Mouse (Mus musculus): ENCODE measurements around the gene Gpatch2l.
A peak's percentile ranks its signal among the peaks of the same experiment; 100 is the strongest.

The Gpatch2l gene

DNA sequence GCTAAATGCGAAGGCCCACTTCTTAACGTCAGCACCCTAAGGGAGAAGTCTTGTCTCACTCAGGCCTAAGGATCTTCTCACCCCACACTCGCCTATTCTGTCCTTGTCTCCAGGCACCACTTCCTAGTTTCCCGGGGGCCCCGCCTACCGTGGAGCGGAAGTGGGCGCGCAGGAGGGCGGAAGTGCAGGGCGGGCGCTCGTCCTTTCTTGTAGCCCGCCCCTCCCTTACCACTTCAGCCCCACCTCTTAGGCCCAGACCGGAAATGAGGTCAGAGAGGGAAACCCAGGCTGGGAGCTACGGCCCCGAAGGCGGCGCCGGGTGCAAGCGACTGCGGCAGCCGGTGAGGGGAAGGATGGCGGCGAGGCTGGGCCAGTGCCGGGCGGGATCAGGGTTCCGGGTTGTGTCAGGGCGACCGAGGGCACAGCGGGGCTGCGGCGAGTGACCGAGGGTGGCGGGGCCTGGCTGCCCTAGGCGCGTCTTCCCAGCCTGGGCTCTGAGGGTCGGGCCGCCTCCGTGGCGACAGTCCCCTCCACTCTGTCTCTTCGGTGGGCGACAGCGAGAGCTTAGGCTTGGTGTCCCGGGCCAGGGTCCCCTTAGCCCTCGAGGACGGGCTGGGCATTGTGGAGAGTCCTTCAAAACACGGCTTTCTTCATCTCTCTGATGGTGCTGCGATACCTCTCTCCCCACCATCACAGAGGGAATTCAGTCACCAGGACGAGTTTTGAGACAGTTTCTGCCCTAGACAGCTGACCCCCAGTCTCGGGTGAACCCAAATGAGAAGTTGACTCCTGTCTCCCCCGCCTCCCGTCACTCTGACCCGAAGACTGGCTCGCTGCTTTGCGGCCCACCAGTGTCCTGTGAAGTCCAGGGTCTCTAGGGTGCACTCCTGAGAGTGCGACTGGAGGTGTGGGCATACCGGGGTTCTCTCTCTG, at the start of gene Gpatch2l:
Gene Gpatch2l (plus strand): TSS at position 255 of the 933 bp plus-strand sequence.
- DNase-seq: peak; percentile 99

DNA sequence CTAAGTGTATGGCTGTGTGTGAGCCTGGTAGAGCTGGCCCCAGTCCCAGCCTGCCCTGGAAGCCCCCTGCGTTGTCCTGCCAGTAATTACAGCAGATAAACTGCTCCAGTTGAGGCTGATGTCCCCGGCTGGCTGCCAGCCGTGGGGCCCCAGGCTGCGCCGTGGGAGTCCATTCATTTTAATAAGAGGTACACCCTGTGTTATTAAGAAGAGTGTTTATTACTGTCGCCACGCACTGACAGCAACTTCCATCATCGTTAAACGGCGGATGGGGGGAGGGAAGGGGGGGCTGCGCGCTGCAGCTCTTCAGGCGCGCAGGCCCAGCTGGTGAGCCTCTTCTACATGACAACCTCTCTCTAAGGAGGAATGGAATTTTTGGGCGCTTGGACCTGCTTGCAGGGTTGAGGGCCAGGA, 49.6 kb upstream of the Gpatch2l start:
- DNase-seq: no peak

DNA sequence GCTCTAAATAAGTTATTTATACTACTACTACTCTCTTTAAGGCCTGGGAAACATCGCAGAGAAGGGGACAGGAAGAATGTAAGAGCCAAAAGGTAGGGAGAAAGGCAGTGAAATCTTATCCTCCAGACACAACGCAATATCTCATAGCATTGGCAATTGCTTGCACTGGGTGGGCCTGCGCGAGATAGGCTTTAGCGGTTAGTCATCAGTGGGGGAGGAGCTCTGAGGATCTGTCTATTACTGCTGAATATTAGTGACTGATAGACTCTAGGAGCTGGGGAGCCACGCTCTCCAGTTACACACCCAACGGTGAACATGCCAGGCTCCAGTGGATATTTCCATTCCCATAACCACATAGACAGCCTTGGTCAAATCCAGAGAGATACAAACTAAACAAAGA, 44.7 kb upstream of the Gpatch2l start:
- DNase-seq: no peak

DNA sequence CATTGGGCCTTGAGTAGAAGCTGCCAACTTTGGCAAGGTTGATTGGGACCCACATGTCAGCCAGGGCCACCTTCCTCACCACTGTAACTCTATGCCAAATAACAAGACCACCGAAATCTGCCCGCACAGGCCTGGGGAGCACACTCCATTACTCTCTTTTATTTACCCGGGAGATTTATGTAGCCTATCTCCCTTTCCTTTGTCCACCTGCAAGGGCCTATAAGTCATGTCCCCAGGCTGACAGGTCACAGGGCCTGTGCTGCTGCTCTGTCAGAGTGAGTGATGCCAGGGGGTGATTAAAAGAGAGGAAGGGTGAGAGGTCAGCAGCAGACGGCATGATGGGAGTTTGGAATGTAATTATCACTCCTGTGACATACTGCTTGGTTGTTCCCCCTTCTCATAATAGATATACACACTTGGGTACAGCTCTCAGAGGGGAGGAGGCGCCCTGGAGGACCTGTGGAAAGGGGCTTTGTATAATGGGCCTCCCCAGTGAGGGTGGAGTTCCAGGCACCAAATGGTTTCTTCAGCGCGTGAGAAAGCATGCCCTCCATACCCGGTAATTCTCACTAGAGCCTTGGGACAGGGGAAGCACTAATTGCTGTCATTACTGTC, 38.1 kb upstream of the Gpatch2l start:
- peak; percentile 52 for DNase-seq

DNA sequence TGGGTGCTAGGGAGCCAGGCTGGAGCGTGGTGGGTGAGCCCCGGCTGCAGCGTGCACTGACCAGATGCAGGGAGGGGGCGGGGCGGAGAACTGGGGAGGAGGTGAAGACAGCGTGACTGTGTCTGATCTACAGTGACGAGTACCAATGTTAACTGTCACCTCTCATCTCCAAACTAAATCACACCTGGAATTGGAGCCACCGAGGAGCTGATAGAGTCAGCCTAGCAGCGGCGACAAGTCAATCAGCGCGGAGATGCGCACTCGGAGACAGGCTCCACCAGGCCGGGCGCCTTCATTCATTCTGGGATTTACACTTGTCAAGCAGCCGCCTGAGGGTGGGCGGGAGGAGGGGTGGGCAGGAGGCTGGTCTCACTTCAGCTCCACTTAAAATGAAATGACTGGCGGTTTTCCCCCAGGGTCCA, 30.5 kb upstream of the Gpatch2l start:
- DNase-seq: peak; percentile 32

DNA sequence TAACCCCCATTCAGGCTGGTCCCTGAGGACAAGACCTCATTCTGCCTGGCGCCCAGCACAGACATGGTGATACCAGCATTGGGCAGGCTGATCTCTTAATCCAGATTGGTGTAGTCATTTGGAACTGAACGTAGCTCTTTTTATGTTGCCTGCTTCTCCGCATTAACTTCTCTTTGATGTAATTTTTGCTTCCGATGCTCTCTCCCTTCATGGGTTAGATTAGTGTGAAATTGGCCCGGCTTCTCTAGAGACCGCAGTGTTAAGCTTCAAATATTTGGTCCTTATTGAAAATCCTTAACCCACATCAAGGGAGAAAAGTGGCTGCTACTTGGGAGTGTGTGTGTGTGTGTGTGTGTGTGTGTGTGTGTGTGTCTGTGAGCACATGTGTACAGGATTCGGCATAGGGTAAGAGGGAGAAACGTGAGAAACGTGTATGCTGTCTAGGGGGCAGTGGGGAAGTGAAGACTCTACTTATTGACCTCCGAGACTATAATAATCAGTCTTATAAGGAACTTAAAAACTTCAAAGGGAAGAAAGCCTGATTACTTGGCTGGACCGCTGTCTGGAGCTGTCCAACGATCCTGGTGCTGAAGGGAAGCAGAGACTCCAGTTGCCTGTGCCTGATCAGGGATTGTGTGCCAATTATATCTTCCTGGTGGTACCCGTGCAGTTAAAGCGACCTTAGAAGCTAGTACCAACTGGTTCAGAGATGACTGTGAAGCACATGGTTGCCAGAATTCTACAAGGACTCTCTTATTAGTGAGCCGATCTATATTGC, 28.8 kb upstream of the Gpatch2l start:
- peak; percentile 82 for DNase-seq

DNA sequence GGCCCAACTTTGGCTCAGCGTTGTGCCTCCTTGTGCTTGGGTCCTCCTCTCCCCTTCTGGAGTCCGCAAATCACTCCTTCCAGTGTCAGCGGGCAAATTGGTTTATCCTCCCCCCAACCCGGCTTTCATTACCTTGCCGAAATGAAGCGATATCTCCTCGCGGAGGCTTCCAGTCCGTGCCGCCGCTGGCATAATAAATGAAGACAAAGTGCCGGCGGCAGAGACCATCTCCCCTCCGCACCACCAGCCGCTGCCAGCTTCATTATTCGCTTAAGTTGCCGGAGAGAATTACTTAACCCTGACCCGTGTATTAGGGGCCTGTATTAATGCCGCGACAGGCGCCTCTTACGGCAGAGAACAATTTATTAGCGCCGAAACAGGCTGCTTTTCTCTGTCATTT, 27.5 kb upstream of the Gpatch2l start:
- peak; percentile 45 for DNase-seq

DNA sequence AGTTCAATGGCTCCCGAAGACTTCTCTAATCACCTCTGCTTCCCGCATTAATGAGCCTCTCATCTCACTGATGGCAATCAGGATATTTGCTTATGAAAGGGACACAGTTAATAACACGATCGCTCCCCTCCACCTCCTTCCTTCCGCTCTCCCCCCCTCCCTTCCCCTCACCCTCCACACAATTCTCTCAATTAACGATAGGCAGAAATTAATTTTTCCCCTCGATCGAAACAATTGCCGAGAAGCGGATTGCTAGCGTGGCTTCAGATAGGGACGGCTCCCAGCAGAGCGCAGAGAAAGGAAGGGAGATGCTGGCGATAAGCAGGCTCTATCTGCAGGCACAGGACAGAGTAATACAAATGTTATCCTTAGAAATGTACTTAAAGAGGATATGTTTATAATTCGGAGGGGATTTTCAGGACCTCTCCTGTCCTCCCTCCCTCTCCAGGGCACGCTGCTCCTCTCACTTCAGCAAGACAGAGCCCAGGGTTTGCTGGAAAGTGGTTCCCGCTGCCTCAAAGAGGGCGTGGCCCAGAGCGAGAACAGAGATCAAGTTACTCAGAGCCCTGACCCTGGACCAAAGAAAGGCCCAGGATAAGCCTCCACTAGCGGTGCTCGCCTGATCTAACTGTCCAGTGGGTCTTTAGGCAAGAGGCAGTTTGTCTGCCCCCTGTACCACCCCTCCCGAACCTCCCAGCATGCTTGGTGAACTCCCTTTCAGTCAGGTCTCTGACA, 24.8 kb upstream of the Gpatch2l start:
- peak; percentile 88 for DNase-seq

DNA sequence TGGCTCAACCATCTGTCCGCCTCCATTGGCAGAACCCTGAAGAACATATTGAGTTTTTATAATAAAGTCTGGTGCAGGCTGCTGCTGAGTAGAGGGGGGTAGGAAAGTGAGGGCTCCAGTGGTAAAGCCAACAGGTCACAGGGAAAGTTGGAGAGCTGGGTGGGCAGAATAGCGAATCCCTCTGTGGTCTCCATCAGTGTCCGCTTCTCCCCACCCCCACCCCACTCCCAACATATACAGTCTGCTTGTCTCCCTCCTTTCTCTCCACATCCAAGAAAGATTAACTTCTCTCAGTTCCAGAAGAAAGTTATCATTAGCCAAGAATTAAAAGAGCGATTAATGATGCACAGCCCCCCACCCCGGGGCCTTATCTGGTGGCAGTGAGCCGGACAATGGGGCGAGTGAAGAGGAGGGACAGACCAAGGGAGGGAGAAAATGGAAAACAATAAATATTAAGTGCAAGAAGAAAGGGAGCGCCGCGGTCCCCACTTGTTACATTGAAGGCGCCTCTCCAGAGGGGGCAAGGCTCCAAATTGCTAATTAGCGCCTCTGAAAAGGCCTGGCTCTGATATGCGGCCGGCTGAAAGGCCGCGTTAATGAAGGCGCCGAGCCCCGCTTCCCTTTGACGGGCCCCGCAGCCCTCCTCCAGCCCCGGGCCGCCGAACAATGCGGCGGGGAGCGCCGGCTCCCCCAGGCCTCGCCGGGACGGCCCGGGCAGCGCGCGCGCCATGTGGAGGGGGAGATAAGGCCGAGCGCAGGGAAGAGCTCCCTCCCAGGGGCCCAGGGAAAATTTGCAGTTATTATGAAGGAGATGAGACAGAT, 21.2 kb upstream of the Gpatch2l start:
- DNase-seq: peak; percentile 74

DNA sequence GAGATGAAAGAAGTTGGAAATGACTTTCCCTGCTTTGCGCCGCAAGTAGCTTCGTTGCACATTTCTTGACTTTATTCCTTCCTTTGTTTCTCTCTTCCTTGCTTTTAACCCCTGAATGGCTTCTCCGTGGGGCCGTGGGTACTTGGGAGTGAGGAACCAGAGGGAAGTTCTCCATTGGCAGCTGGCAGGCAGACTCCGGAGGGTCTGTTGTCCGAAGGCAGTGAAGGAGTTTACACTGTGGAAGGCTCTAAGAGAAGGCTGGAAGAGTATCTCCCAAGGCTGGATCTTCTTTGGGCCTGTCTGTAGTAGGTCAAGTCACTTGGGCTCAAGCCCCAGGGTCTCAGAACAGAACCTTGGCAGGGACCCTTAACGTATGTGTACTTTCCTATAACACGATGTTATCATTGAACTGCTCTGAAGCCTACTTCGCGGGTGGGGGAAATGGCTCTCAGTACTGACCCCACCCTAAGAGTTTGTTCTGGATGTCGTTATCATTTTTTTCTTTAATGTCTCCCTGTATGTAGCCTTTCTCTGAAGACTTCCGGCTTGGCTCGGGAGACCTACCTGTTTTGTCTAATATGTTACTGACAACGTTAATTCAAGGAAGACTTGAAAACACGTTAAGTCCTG, 20.5 kb upstream of the Gpatch2l start:
- DNase-seq: peak; percentile 30

DNA sequence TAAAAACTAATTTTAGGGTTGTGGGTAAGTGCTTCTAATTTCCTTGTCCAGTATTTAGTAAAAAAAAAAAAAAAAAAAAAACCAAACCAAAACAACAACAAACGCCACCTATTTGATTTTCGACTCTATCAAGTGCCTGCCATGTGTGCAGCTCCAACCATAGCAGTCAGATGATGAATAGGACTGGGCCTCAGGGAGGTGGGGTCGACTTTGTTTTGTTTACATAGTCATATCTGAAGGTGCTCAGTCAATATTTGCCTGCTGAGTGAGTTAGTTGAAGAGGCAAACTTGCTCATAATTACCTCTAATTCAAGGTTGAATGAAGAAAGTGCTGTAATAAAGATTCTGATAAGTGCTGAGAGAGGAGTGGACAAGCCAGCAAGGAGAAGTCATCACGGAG, 7.4 kb upstream of the Gpatch2l start:
- no peak for DNase-seq

DNA sequence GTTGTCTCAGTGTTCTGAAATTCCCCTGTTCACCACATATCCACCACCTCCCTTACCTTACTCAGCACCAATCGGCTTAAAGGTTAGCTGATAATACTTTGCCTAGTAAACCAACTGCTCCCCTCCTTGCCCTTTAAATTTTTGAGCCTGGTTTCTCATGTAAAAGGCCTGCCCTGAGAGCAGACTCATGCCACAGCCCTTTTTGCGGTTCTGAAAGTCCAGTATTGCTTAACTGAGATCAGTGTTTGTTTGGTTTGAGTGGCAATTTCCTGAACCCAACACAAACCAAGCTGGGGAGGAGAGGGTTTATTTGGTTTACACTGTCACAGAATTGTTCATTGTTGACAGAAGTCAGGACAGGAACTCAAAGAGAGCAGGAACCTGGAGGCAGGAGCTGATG, 2.9 kb upstream of the Gpatch2l start:
- no peak for DNase-seq

DNA sequence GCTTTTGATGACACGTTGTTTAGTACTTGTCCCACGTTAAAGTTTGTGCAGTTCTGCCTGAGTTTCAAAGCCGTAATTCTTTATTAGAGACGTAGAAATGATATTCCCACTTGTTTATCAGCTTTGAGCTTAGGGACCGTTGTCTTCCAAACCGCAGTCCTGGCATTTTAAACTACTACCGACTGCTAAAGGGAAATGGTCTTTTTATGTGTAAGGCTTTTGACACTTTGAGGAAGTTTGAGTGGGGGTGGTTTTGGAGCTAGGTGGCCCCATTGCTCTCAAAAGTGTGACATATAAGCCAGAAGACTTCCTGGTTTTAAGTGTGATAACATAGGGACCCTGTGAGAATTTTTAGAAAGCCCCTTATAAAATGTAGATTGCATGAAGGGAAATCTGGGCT, 905 bp downstream of the Gpatch2l start:
- DNase-seq: no peak

DNA sequence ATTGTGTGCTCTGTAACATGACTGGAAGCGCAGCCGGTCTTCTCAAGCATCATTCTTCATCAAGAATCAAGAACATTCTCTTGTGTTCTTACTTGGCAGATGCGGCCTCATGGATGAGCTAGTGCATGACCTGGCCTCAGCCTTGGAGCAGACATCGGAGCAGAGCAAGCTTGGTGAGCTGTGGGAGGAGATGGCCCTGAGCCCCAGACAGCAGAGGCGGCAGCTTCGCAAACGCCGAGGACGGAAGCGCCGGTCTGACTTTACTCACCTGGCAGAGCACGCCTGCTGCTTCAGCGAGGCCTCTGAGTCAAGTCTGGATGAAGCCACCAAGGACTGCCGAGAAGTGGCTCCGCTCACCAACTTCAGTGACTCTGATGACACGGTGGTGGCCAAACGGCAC, 2.3 kb downstream of the Gpatch2l start:
- DNase-seq: no peak

DNA sequence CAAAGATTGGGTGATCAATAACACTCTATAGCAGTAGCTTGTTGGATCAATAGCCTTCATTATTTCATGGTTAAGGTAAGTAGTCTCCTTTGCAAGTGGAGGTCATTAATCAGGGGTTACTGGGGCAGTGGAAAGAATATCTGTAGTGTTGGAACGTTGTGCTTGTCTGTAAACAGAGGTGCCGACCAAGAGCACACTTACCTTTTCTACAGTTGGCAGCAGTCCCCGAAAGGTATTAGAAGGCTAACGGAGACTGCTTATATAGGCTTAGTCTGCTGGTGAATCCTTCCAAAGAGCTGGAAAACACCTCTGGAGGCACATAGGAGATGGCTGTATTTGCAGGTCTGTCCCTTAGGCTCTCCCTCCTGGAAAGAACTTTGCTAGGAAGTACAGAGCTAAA, 8.5 kb downstream of the Gpatch2l start:
- DNase-seq: no peak

DNA sequence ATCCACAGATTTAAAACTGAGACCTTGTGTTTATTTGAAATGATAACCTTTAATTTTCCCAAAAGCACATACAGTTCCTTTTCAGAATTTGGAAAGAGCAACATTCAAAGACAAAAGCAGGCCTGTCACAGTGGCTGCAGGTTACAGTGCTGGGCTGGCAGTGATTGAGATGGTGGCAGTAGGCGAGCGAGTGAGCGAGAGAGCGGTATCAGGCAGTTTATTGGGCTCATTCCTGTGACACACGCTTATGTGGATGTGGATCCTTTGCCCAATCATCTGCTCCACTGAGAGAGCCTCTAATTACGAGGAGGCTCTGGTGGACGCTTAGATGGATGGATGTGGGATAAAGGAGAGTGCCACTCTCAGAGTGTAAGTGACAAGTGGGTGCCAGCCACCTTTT, 13.3 kb downstream of the Gpatch2l start:
- no peak for DNase-seq

DNA sequence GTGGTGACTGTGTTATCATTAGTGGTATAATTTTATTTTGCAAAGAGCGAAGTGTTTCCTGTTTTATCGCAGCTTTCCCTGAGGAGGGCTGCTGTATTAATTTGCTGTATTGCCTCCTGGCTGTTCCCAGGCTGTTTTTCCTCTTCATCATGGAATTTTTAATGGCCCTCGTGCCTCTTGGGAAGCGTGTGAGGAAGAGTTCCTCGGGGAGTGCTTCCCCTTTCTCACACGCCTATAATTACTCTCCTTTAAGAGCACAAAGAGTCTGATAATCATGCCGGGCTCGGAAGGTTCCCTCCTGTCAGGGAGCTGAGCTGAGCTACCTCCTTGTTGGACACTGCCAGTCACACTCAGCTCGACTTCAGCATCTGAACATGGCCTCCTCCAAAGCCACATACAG, 30.0 kb downstream of the Gpatch2l start:
- DNase-seq: no peak

DNA sequence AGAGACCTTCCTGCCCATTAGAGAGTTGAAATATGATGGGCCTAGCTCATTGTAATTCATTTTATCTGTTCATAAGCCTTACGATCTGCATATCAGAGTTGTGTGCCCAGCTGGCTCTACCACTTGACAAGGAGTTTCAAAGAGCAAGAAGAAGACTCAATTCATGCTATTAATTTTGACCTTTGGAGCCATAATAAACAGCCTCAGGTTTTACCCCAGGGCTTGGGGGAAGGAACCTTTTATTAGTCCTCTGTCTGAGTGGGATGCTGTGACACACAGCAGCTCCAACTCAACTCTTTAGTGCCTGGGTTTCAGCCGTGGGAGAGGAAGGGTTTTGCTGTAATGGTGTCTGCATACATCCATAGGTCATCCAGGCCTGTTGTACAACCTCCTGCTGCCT, 32.6 kb downstream of the Gpatch2l start:
- no peak for DNase-seq

DNA sequence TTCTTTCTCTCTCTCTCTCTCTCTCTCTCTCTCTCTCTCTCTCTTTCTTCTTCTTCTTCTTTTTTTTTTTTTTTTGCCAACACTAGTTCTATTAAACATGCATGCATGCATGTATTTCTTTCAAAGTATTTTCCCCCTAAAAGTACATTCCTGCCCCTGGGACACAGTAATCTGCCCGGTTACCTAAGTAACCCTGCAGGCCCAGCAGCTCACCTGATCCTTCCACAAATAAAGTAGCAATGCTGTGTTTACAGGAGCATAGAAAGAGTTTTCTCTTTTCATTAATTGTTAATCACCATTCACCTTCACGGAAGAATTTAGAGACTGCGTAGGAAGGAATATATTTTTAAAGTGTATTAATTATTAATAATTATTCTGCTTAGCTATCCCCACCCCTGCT, 34.1 kb downstream of the Gpatch2l start:
- DNase-seq: no peak

DNA sequence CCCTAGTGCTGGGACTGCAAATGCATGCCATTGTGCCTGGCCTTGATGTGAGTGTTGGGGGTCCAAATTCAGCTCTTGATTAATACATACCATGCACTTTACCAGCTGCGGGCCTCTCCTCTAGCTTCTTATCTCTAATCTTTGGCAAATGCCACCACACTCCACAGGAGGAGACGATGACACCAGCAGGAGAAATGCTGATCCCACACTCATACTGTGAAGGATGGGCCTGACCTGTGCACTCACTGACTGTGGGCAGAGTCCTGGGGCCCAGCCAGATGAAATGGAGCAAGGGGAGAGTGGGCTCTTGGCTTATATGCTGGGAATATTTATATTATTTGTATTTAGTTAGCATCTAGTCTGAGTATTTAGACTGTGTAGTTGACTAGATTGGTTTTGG, 34.8 kb downstream of the Gpatch2l start:
- no peak for DNase-seq

DNA sequence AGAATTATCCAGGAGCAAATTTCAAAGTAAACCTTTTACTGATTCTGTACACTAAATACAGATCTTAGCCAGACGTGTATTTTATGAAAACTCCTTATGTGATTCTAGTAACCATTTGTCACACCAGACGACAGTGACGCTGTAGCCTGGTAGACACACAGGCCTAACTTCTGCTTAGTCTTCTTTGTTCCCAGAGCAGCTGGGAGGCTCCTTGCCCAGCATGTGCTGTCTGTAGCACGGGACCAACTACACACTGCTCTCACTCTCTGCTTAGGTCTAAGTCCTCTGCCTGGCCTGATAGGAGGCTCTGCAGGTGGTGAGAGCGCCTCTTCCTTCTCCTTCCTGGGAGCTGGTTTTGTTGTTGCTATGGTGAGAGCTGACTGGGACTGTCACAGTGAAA, 35.2 kb downstream of the Gpatch2l start:
- DNase-seq: no peak
